Mouse (Mus musculus) CH12.LX (cell line): ENCODE measurements around the gene Espl1. TPM values are rescaled to one million over a fixed set of nuclear protein-coding genes. Genes with fewer than 3 reads are reported as not detected.

ENCODE experiments used
- DNase-seq: peaks from one replicate; pipeline ENCODE4 v3.0.0-alpha.2; 2013; ENCODE audit errors: extremely low read depth
- H3K27ac ChIP-seq: 2 replicates; pipeline ENCODE4 v1.5.1; 2012; ENCODE audit warnings: low read depth, mild to moderate bottlenecking, control low read depth, moderate library complexity; ENCODE audit not compliant: insufficient read depth
- H3K27me3 ChIP-seq: replicated peaks from 2 replicates; pipeline ENCODE3; 2012; ENCODE audit warnings: inconsistent platforms
- H3K36me3 ChIP-seq, 2 experiments: replicated peaks in 1 of 2; 2 replicates each; pipeline versions ENCODE3 to v1.6.1; 2012; ENCODE audit warnings: inconsistent platforms in 1 of 2, low read length in 1 of 2, mild to moderate bottlenecking in 1 of 2, mixed read lengths in 1 of 2, moderate library complexity in 1 of 2; ENCODE audit not compliant: control insufficient read depth in 1 of 2, insufficient read depth in 1 of 2
- H3K4me1 ChIP-seq, 2 experiments: 2 replicates each; pipeline ENCODE4 v1.6.1; 2012; ENCODE audit warnings: inconsistent platforms in 1 of 2, moderate library complexity in 1 of 2; ENCODE audit not compliant: insufficient read depth in 2 of 2, control insufficient read depth in 1 of 2
- H3K4me2 ChIP-seq: 2 replicates; pipeline ENCODE4 v1.6.1; 2012; ENCODE audit warnings: low read depth, mild to moderate bottlenecking, control low read depth; ENCODE audit not compliant: poor library complexity, insufficient read depth, severe bottlenecking
- H3K4me3 ChIP-seq, 3 experiments: fragments of 150-350 bp in 1 of 3; sonication (generic) in 1 of 3; replicated peaks in 1 of 3; 2 replicates each; pipeline versions ENCODE3 to v1.5.1; 2011 to 2012; ENCODE audit warnings: low read depth in 2 of 3, low read length in 2 of 3, mild to moderate bottlenecking in 2 of 3, moderate library complexity in 2 of 3, control low read depth in 1 of 3, improper control_type of control experiment in 1 of 3, inconsistent platforms in 1 of 3, mixed read lengths in 1 of 3; ENCODE audit not compliant: poor library complexity in 1 of 3
- H3K79me2 ChIP-seq: replicated peaks from 2 replicates; pipeline ENCODE4 v1.6.1; 2012; ENCODE audit warnings: mild to moderate bottlenecking, moderate library complexity; ENCODE audit not compliant: control insufficient read depth, poor library complexity, insufficient read depth, severe bottlenecking; ENCODE audit errors: extremely low read depth
- H3K9ac ChIP-seq: 2 replicates; pipeline ENCODE4 v1.6.1; 2012; ENCODE audit warnings: low read depth, mild to moderate bottlenecking, control low read depth, moderate library complexity; ENCODE audit not compliant: insufficient read depth
- H3K9me3 ChIP-seq: replicated peaks from 2 replicates; pipeline ENCODE3; 2012; ENCODE audit warnings: low read length, inconsistent platforms, mixed read lengths
- CHD1 ChIP-seq: IDR thresholded peaks from 2 replicates; pipeline ENCODE4 v1.6.1; 2012; ENCODE audit warnings: low read depth, low read length, improper control_type of control experiment, inconsistent platforms
- ETS1 ChIP-seq: conservative IDR thresholded peaks from 2 replicates; pipeline ENCODE4 v1.6.1; 2012; ENCODE audit warnings: low read depth, mild to moderate bottlenecking, inconsistent platforms, low read length, improper control_type of control experiment, moderate library complexity
- GABPA ChIP-seq: IDR thresholded peaks from 2 replicates; pipeline ENCODE4 v1.6.1; 2012; ENCODE audit warnings: low read depth, low read length, improper control_type of control experiment, inconsistent platforms; ENCODE audit not compliant: insufficient replicate concordance
- IRF4 ChIP-seq: IDR thresholded peaks from 2 replicates; pipeline ENCODE4 v1.6.1; 2014; ENCODE audit warnings: low read depth, mild to moderate bottlenecking, inconsistent platforms, low read length, improper control_type of control experiment
- JUN ChIP-seq: IDR thresholded peaks from 2 replicates; pipeline ENCODE4 v1.6.1; 2011; ENCODE audit warnings: low read depth, mild to moderate bottlenecking, low read length, improper control_type of control experiment, moderate library complexity; ENCODE audit not compliant: insufficient read depth
- KAT2A ChIP-seq: IDR thresholded peaks from 2 replicates; pipeline ENCODE4 v1.6.1; 2012; ENCODE audit warnings: low read length, improper control_type of control experiment, inconsistent platforms; ENCODE audit not compliant: insufficient replicate concordance
- MAX ChIP-seq: IDR thresholded peaks from 2 replicates; pipeline ENCODE4 v1.6.1; 2011; ENCODE audit warnings: low read length, improper control_type of control experiment
- MAZ ChIP-seq: IDR thresholded peaks from 2 replicates; pipeline ENCODE4 v1.6.1; 2012; ENCODE audit warnings: low read depth, mild to moderate bottlenecking, inconsistent platforms, low read length, improper control_type of control experiment, moderate library complexity
- MXI1 ChIP-seq: IDR thresholded peaks from 2 replicates; pipeline ENCODE4 v1.6.1; 2011; ENCODE audit warnings: mild to moderate bottlenecking, low read depth, low read length, improper control_type of control experiment
- MYC ChIP-seq: IDR thresholded peaks from 2 replicates; pipeline ENCODE4 v1.6.1; 2011; ENCODE audit warnings: low read depth, mild to moderate bottlenecking, improper control_type of control experiment, low read length
- NRF1 ChIP-seq: IDR thresholded peaks from 2 replicates; pipeline ENCODE4 v1.6.1; 2014; ENCODE audit warnings: low read depth, mild to moderate bottlenecking, inconsistent platforms, low read length, improper control_type of control experiment, moderate library complexity
- PAX5 ChIP-seq: IDR thresholded peaks from 2 replicates; pipeline ENCODE4 v1.6.1; 2012; ENCODE audit warnings: low read length, inconsistent platforms, mixed read lengths
- POLR2A ChIP-seq: IDR thresholded peaks from 2 replicates; pipeline ENCODE4 v1.6.1; 2011; ENCODE audit warnings: low read depth, mild to moderate bottlenecking, improper control_type of control experiment, low read length
- POLR2AphosphoS2 ChIP-seq: IDR thresholded peaks from 2 replicates; pipeline ENCODE4 v1.6.1; 2011; ENCODE audit warnings: low read depth, low read length, improper control_type of control experiment
- RAD21 ChIP-seq: IDR thresholded peaks from 2 replicates; pipeline ENCODE4 v1.6.1; 2011; ENCODE audit warnings: low read depth, mild to moderate bottlenecking, low read length, improper control_type of control experiment, moderate library complexity
- RCOR1 ChIP-seq: conservative IDR thresholded peaks from 2 replicates; pipeline ENCODE4 v1.6.1; 2012; ENCODE audit warnings: low read depth, mild to moderate bottlenecking, inconsistent platforms, low read length, improper control_type of control experiment
- SIN3A ChIP-seq: IDR thresholded peaks from 2 replicates; pipeline ENCODE4 v1.6.1; 2012; ENCODE audit warnings: low read length, improper control_type of control experiment, inconsistent platforms
- SMC3 ChIP-seq: IDR thresholded peaks from 2 replicates; pipeline ENCODE4 v1.6.1; 2011; ENCODE audit warnings: low read depth, low read length, improper control_type of control experiment
- TBP ChIP-seq: conservative IDR thresholded peaks from 2 replicates; pipeline ENCODE4 v1.6.1; 2011; ENCODE audit warnings: low read depth, low read length, improper control_type of control experiment
- USF1 ChIP-seq: IDR thresholded peaks from 2 replicates; pipeline ENCODE4 v1.6.1; 2014; ENCODE audit warnings: low read depth, mild to moderate bottlenecking, inconsistent platforms, low read length, improper control_type of control experiment
- USF2 ChIP-seq: conservative IDR thresholded peaks from 2 replicates; pipeline ENCODE4 v1.6.1; 2011; ENCODE audit warnings: low read depth, low read length, improper control_type of control experiment
- ZC3H11A ChIP-seq: IDR thresholded peaks from 2 replicates; pipeline ENCODE4 v1.6.1; 2012; ENCODE audit warnings: low read depth, mild to moderate bottlenecking, inconsistent platforms, low read length, improper control_type of control experiment
- ZKSCAN1 ChIP-seq: IDR thresholded peaks from 2 replicates; pipeline ENCODE4 v1.6.1; 2012; ENCODE audit warnings: low read depth, inconsistent platforms, low read length, improper control_type of control experiment, borderline replicate concordance
- ZMIZ1 ChIP-seq: IDR thresholded peaks from 2 replicates; pipeline ENCODE4 v1.6.1; 2012; ENCODE audit warnings: low read depth, mild to moderate bottlenecking, inconsistent platforms, low read length, improper control_type of control experiment
- dilution Hi-C: fragments of 300-500 bp; cut with MboI; formaldehyde crosslinking; loops from 2 replicates; pipeline ENCODE4 v1.14.3; 2020; ENCODE audit warnings: low sequenced_read_pairs; ENCODE audit not compliant: extremely low pct_unique_long_range_greater_than_20kb, extremely low pct_ligation_motif_present
- in situ Hi-C: fragments of 300-500 bp; cut with MboI; formaldehyde crosslinking; loops from 3 replicates; pipeline ENCODE4 v1.14.3; 2019; ENCODE audit warnings: low sequenced_read_pairs, low pct_ligation_motif_present, low pct_unique_long_range_greater_than_20kb, mixed read lengths
- polyA plus RNA-seq: library from polyadenylated mRNA; unstranded; fragments of >175 nt; gene quantifications from 2 replicates; pipeline ENCODE4 v1.2.1, GENCODE M21; 2012; ENCODE audit warnings: low read depth; ENCODE audit not compliant: insufficient read length
- total RNA-seq, 2 experiments: library from RNA; depleted of rRNA; stranded (reverse); fragments of 300-350 nt in 1 of 2; fragments of >200 nt in 1 of 2; gene quantifications; 2 replicates each; pipeline ENCODE4 v1.2.3; 2012 to 2014

Gene Espl1
- total and polyA plus RNA-seq, 3 experiments = 41.3 to 80.7 (median 51.0) TPM

DNA sequence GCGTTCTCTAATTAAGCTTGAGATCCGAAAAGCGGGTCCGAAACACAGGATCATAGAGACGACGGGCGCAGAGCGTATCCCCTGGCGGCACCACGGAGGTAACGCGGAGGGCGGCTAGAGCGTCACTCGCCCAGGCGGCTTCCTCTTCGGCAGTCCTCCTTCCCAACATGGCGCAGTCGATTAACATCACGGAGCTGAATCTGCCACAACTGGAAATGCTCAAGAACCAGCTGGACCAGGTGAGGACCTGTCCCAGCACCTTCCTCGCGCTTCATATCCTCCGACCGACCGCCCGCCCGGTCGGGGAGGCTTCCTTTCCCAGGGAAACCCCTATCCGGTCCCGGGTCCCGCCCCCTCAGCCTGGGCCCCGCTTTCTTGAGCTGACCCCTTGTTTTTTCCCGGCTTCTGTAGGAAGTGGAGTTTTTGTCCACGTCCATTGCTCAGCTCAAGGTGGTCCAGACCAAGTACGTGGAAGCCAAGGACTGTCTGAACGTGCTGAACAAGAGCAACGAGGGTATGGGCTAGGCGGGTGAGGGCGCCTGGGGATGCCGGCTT, 30.0 kb downstream of the Espl1 start, which contains the start of gene Pfdn5 (continued):
- TF ChIP-seq SIN3A (peak; percentile 93), MAX (peak; percentile 40; the same call in 1 of the 2 replicates), RAD21 (no peak), JUN (no peak), ZKSCAN1 (no peak), ETS1 (no peak; the same call in 1 of the 2 replicates), POLR2A (peak; percentile 67), IRF4 (peak; percentile 70; the same call in 1 of the 2 replicates), GABPA (peak; percentile 71), POLR2AphosphoS2 (no peak), MYC (no peak), ZMIZ1 (peak; percentile 37; the same call in 1 of the 2 replicates), TBP (peak; percentile 92)

DNA sequence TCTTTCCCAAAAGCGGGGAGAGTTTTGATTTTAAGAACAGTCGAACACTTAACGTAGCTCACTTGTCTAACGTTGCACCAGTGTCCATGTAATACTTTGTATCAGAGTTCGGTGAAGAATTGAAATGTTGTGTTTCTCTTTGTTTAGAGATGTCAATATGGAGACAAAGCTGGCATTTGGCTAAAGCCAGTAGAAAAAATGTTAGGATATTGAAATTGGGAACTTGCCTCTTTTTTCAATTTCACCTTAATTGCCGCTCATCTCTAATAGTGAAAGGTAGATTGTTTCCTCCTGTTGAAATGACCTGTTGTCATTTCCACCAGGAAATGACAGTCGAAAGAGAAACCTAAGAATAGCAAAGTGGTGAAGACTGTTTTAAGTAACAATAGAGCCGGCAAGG, 30.8 kb downstream of the Espl1 start:
- H3K9ac ChIP-seq = peak overlapping the region; percentile 91
- H3K79me2 ChIP-seq = peaks cover 15% of the 10 kb centered on the region
- peak overlapping the region; percentile 65 for H3K4me2 ChIP-seq
- in situ Hi-C loops (no loop called here), dilution Hi-C loops (no loop called here)
- H3K36me3 ChIP-seq = peaks cover 36 to 68% of the 10 kb centered on the region in 2 experiments
- H3K27me3 ChIP-seq = no peaks in the 10 kb centered on the region
- DNase-seq = no peak
- H3K4me3 ChIP-seq = peak overlapping the region; percentile 72 to 98 (median 97)
- TF ChIP-seq SIN3A (peak; percentile 64; the same call in 1 of the 2 replicates), RCOR1 (no peak), MXI1 (peak; percentile 34; the same call in 1 of the 2 replicates), USF2 (no peak), NRF1 (no peak), SMC3 (no peak), USF1 (no peak), KAT2A (no peak), CHD1 (peak; percentile 74), PAX5 (no peak), ZC3H11A (no peak), RAD21 (no peak), JUN (no peak), POLR2A (no peak), MYC (no peak), ZKSCAN1 (no peak), MAZ (no peak)
- H3K4me1 ChIP-seq = peaks cover 4 to 25% of the 10 kb centered on the region in 2 experiments; a peak in 3 of 4 replicates
- no peak overlapping the region for H3K27ac ChIP-seq
- H3K9me3 ChIP-seq = no peaks in the 10 kb centered on the region
